Mouse (Mus musculus): Measurements from ENCODE around the gene Ncan. TPM values are rescaled to one million over a fixed set of nuclear protein-coding genes. Genes with fewer than 3 reads are reported as not detected.

The Ncan gene
- polyA plus RNA-seq, 1 experiment from 2014 or later, result 0.29 TPM

DNA sequence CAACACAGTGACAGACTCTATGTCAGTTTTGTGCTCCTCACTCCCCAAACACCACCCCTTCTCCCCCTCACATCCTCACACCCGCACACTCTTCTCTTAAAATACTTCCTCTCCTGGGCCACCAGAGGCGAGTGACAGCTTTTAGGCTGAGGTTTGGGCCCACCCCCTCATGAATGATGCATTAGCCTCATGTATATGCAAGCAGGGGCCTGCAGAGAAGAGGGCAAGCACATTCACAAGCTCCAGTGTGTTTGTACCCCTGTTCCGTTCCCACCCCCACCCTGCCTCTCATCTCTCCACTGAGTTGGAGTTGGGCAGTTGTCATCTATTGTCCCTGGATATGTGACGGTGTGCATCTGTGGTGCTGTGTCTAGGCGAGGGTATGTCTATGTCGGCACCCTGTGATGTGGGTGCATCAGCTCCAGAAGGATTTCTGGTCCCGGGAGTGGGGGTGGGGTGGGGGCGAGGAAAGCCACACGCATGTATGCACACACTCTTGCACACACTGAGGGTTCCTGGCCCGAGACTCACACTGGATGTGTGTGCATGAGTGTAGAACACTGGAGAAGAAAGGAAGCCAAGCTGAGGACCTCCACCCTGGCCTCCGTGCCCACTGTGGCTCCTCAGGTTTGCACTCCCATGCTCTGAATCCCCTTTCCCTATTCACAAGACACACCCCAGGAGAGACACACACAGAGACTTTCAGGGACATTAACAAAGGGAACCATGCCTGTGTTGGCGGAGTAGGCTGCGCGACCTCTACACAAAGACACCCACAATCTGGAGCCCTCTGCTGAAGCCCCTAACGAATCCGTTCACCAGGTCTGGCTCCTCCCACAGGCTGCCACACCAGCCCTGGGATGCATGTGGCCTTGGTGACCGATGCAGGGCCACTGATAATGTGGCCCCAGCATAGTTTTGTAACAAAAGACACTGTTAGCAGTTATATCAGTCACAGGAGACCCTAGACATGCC lies 1.7 kb downstream of the Ncan start:
- WGBS, result 18% methylated on average over 17 of the region's 17 CpGs
- DNase-seq (ENCODE audit: low spot score), result no peak
- Histone ChIP-seq H3K27ac (no peak overlapping the region), H3K9me3 (no peaks in the 10 kb centered on the region), H3K36me3 (no peaks in the 10 kb centered on the region), H3K27me3 (ENCODE audit: insufficient read depth, poor library complexity, severe bottlenecking) (peaks cover 93% of the 10 kb centered on the region), H3K4me1 (peaks cover 9% of the 10 kb centered on the region), H3K4me3 (no peak overlapping the region)

DNA sequence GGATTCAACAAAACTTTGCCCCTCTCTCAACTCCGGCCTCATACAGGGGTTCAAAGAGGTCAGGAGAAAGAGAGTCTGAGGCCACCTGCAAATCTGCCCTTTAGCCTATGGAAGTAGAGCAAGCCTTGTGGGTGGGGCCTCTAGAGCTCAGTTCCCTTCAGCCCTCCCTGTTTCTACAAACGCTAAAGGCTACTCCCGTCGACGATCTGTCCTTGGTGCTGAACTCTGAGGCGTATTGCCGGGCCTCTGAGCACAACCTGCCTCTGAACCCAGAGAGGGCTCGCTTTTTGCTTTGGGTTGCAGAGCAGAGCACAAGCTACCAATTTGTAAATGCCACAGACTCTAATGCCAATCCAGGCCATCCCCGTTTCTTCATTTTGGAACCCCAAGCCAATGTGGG lies 3.1 kb downstream of the Ncan start:
- H3K36me3 ChIP-seq, result no peaks in the 10 kb centered on the region
- H3K4me1 ChIP-seq, result peaks cover 9% of the 10 kb centered on the region
- 8% methylated on average over 9 of the region's 9 CpGs for WGBS
- no peaks in the 10 kb centered on the region for H3K9me3 ChIP-seq
- peaks cover 98% of the 10 kb centered on the region for H3K27me3 ChIP-seq (ENCODE audit: insufficient read depth, poor library complexity, severe bottlenecking)
- DNase-seq (ENCODE audit: low spot score), result no peak
- H3K4me3 ChIP-seq, result no peak overlapping the region
- H3K27ac ChIP-seq, result no peak overlapping the region

DNA sequence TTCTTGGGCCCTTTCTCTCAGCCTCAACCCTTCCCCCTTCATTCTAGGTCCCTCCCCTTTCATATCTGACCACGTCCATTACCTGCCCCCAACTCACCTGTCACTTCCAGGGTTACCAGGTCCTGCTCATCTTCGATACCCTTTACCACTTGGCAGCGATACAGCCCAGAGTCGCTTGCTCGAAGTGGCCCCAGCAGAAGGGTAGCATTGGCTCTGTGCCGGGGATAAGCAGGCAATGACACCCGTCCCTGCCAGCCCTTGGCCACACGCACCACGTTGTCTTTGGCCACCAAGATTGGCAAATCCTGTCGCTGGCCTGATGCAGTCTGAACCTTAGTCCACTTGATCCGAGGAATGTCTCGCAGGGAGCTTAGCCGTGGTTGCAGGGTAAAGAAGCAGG lies 5.8 kb downstream of the Ncan start:
- WGBS, result 65% methylated on average over 13 of the region's 13 CpGs
- no peaks in the 10 kb centered on the region for H3K36me3 ChIP-seq
- H3K9me3 ChIP-seq, result no peaks in the 10 kb centered on the region
- H3K4me1 ChIP-seq, result peaks cover 8% of the 10 kb centered on the region
- peaks cover 99% of the 10 kb centered on the region for H3K27me3 ChIP-seq (ENCODE audit: insufficient read depth, poor library complexity, severe bottlenecking)
- DNase-seq (ENCODE audit: low spot score), result no peak
- no peak overlapping the region for H3K4me3 ChIP-seq
- H3K27ac ChIP-seq, result no peak overlapping the region

DNA sequence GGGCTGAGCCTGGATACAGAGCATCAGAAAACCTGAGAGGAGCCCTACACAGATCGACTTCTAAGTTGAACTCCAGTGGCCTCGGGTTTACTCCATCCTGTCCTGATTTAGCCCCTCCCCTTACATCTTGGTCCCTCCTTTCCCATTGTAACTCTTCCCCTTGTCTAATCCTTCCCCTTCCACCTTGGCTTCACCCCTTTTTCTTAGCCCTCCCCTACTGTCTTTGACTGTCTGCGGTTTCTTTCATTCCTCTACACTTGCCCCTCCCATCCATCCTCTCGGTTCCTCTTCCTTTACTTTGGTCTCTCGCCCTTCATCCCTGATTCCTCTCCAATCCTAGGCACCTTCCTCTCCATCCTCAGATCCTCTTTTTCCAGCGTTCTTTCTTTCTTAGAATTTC lies 6.2 kb downstream of the Ncan start:
- DNase-seq (ENCODE audit: low spot score), result no peak
- Histone ChIP-seq H3K4me3 (no peak overlapping the region), H3K27ac (no peak overlapping the region), H3K36me3 (no peaks in the 10 kb centered on the region), H3K27me3 (ENCODE audit: insufficient read depth, poor library complexity, severe bottlenecking) (peaks cover 99% of the 10 kb centered on the region), H3K9me3 (no peaks in the 10 kb centered on the region), H3K4me1 (peaks cover 8% of the 10 kb centered on the region)
- WGBS, result 22% methylated on average over 6 of the region's 6 CpGs

DNA sequence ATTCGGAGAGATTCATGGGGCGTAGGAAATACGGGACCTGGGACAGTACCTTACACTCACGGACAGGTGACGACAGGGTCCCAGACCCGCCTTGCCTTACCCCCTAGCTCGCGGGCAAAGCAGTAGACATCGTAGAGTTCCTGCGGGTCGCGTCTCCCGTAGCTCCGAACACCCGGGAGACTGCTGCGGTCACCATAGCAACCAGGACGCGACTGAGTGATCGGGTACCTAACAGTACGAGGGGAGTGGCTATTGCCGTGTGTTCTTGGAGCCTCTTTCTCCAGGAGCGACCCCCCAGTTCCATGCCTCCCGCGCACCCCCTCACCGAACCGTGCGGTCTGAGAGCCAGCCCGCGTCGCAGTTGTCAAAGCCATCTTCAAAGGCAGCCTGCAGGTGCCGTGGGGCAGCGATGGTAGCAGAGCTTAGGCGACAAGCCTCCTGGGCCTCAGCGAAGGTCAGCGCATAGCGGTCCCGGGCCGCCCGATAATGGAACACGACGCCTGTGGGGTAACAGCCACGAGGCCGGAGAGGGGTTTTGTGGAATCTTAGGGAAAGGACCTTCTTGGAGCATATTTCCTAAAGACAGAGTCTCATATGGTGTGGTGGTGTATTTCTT lies 8.2 kb downstream of the Ncan start:
- H3K4me1 ChIP-seq, result peaks cover 8% of the 10 kb centered on the region
- H3K36me3 ChIP-seq, result no peaks in the 10 kb centered on the region
- H3K27me3 ChIP-seq (ENCODE audit: insufficient read depth, poor library complexity, severe bottlenecking), result peaks cover 99% of the 10 kb centered on the region
- 6% methylated on average over 43 of the region's 43 CpGs for WGBS
- H3K9me3 ChIP-seq, result no peaks in the 10 kb centered on the region
- peak overlapping the region; percentile 12; the same call in 1 of the 2 replicates for H3K4me3 ChIP-seq
- DNase-seq (ENCODE audit: low spot score), result no peak
- H3K27ac ChIP-seq, result no peak overlapping the region

DNA sequence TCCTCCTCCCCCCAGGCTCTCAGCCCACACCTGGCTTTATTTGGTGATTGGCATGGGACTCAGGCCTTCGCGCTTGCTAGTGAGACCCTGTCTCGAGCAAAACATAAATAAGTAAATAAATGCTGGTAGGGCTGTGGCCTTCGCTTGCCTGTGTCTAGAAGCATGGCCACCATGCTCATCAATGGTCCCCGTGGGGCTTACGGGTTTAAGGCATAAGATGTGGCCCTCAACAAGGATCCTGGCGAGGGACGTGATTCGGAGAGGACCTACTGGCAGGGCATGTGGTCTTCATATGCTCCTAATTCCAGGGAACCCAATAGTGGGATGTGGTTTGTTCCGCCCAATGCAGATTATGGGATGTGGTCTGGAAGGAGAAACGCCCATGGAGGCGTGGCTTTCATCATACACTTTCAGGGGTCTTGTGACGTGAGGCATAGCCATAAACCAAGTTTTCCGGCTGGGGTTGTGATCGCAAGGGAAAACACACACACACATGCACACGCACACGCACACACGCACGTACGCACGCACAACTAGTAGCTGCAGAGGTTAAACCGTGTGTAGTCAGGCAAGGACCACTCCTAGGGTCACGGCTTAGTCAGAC lies 9.4 kb downstream of the Ncan start:
- peaks cover 8% of the 10 kb centered on the region for H3K4me1 ChIP-seq
- no peaks in the 10 kb centered on the region for H3K9me3 ChIP-seq
- no peaks in the 10 kb centered on the region for H3K36me3 ChIP-seq
- no peak overlapping the region for H3K27ac ChIP-seq
- H3K4me3 ChIP-seq, result no peak overlapping the region
- 43% methylated on average over 23 of the region's 23 CpGs for WGBS
- peaks cover 99% of the 10 kb centered on the region for H3K27me3 ChIP-seq (ENCODE audit: insufficient read depth, poor library complexity, severe bottlenecking)
- DNase-seq (ENCODE audit: low spot score), result no peak

DNA sequence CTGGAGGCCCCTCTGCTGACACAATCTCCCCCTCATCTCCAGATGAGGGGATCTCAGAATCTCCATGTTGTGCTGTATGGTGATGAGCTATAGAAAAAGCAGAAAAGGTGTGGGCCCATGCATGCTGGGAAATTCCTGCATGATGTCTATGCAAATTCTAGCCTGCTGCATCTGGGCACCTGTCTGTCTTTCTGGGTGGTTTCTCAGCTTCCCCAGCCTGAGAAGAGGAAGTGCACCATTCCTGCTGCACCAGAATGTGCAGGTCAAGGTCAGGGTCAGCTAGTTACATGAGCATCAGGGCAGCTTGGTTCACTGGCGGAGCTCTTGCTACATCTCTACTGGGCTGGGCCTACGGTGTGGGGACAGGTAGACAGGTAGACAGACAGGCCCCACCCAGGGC lies 10.2 kb downstream of the Ncan start:
- H3K36me3 ChIP-seq, result no peaks in the 10 kb centered on the region
- peaks cover 8% of the 10 kb centered on the region for H3K4me1 ChIP-seq
- DNase-seq (ENCODE audit: low spot score), result no peak
- no peaks in the 10 kb centered on the region for H3K9me3 ChIP-seq
- H3K4me3 ChIP-seq, result no peak overlapping the region
- H3K27me3 ChIP-seq (ENCODE audit: insufficient read depth, poor library complexity, severe bottlenecking), result peaks cover 96% of the 10 kb centered on the region
- no peak overlapping the region for H3K27ac ChIP-seq
- 89% methylated on average over 2 of the region's 2 CpGs for WGBS

DNA sequence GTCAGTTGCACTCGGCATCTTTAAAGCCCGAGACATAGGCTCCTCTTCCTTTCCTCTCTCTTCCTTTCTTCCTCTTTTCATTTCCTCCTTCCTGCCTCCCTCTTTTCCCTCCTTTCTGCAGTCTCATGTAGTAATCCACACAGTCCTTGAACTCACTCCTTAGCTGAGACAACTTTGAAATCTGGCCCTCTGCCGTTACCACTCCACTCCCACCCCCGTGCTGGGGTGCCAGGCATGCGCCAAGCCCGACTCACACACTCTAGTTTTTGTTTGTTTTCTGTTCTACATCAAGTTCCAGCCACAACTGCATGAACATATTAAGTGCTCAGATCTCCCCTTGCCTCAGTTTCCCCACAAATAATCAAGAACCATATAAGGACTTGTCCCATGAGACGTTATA lies 15.8 kb downstream of the Ncan start:
- Histone ChIP-seq H3K9me3 (no peaks in the 10 kb centered on the region), H3K4me1 (peaks cover 6% of the 10 kb centered on the region; the same call in 1 of the 2 replicates), H3K36me3 (no peaks in the 10 kb centered on the region), H3K4me3 (no peak overlapping the region), H3K27me3 (ENCODE audit: insufficient read depth, poor library complexity, severe bottlenecking) (peaks cover 62% of the 10 kb centered on the region), H3K27ac (no peak overlapping the region)
- DNase-seq (ENCODE audit: low spot score), result no peak
- WGBS, result 70% methylated on average over 7 of the region's 7 CpGs

DNA sequence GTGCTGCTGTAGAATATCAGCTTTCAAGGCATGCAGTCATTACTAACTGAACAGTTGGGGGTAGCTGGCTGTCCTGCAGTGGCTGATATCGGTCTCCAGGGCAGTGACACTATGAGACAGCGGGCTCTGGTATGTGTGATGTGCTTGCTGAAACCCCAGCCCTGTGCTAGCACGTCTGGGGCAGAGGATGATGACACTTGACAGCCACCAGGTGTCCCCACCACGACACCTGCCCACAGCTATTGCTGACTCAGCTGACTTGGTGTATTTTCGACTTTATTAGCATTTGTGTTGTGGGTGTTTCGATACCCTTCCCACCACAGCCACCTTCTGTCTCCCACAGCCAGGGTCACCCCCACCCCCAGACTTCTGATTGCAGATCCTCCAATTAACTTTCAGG lies 16.2 kb downstream of the Ncan start:
- no peaks in the 10 kb centered on the region for H3K9me3 ChIP-seq
- no peak overlapping the region for H3K4me3 ChIP-seq
- no peak overlapping the region for H3K27ac ChIP-seq
- H3K36me3 ChIP-seq, result no peaks in the 10 kb centered on the region
- H3K27me3 ChIP-seq (ENCODE audit: insufficient read depth, poor library complexity, severe bottlenecking), result peaks cover 59% of the 10 kb centered on the region
- 20% methylated on average over 6 of the region's 6 CpGs for whole genome bisulfite sequencing
- DNase-seq (ENCODE audit: low spot score), result no peak
- H3K4me1 ChIP-seq, result peaks cover 6% of the 10 kb centered on the region; the same call in 1 of the 2 replicates

DNA sequence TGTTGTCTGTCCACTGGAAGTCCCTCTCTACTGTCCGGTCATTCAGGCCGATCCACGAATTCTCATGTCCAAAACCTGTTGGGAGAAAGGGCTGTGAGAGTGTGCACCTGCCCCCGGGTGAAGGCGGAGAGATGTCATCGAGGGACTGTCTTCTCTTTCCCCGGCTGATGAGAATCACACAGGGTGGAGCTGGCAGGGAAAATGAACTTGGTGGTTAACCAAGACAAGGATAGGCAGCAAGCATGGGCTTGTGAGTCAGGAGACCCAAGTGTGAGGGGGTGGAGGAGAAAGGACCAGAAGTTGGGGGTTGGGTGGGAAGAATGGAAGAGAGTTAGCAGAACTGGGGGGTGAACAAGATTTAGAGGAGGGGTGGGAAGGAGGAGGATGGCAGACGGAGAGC lies 20.4 kb downstream of the Ncan start:
- Histone ChIP-seq H3K36me3 (no peaks in the 10 kb centered on the region), H3K9me3 (0 out of 2 replicates have a peak, but pooled peaks cover 2% of the 10 kb centered on the region), H3K27ac (no peak overlapping the region), H3K4me1 (peaks cover 6% of the 10 kb centered on the region; the same call in 1 of the 2 replicates), H3K27me3 (ENCODE audit: insufficient read depth, poor library complexity, severe bottlenecking) (peaks cover 32% of the 10 kb centered on the region), H3K4me3 (no peak overlapping the region)
- 78% methylated on average over 8 of the region's 8 CpGs for WGBS
- no peak for DNase-seq (ENCODE audit: low spot score)

DNA sequence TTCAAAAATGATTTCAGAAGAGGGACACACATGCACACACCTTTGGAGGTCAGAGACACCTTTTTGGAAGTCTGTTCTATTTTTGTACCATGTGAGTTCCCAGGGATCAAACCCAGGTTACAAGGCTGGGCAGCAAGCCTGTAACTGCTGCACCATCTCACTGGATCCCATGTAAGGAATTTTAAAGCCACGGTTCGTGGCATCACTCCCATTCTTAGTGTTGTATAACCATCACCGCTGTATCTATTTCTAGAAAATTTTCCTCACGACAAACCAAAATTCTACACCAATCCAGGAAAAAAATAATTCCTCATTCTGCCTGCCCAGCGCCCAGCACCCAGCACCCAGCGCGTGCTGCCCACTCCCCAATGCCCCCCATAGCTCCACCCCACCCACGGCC lies 21.4 kb downstream of the Ncan start:
- Histone ChIP-seq H3K27ac (no peak overlapping the region), H3K4me1 (no peaks in the 10 kb centered on the region), H3K36me3 (no peaks in the 10 kb centered on the region), H3K9me3 (0 out of 2 replicates have a peak, but pooled peaks cover 2% of the 10 kb centered on the region), H3K27me3 (ENCODE audit: insufficient read depth, poor library complexity, severe bottlenecking) (peaks cover 32% of the 10 kb centered on the region), H3K4me3 (no peak overlapping the region)
- no peak for DNase-seq (ENCODE audit: low spot score)
- WGBS, result 66% methylated on average over 8 of the region's 8 CpGs

DNA sequence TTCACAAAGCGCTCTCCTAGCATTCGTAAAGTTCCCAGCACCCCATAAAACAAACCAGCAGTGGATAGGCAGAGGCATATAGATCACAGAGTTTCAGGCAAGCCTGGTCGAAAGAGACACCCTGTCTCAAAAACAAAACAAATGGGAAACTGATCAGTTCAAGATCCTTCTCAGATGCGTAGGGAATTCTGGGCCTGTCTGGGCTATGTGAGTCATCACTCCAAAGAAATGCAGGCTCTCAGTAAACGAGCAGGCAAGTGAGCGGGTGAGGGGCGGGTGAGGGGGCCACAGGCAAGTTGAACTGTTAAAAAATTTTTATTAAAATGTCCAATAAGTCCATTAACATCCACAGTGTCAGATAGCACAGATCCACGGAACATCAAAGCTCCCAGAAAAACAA lies 27.9 kb downstream of the Ncan start:
- Histone ChIP-seq H3K4me3 (no peak overlapping the region), H3K27me3 (ENCODE audit: insufficient read depth, poor library complexity, severe bottlenecking) (peaks cover 77% of the 10 kb centered on the region), H3K36me3 (no peaks in the 10 kb centered on the region), H3K9me3 (no peaks in the 10 kb centered on the region), H3K27ac (no peak overlapping the region), H3K4me1 (peaks cover 6% of the 10 kb centered on the region)
- WGBS, result 46% methylated on average over 8 of the region's 8 CpGs
- DNase-seq (ENCODE audit: low spot score), result no peak

Data from heart, embryonic 10.5 days (tissue).